Mouse (Mus musculus) heart, adult 2 months (tissue): ENCODE measurements around the gene Nfia.

Source experiments
- CTCF ChIP-seq: fragments of 200-600 bp; IDR thresholded peaks from 2 replicates; pipeline ENCODE4 v1.8.1; 2022; ENCODE audit warnings: antibody characterized with exemption, mild to moderate bottlenecking, moderate library complexity
- EP300 ChIP-seq: fragments of 200-500 bp; IDR thresholded peaks from 2 replicates; pipeline ENCODE4 v1.6.1; 2011; ENCODE audit warnings: low read depth, low read length, control low read depth; ENCODE audit not compliant: insufficient read depth

GRCm38 (mm10) chr4:97772084-97772484 is 450 bp upstream of the Nfia start:
- 0 out of 2 replicates have a peak, but pooled peaks have one; percentile 3 for TF ChIP-seq CTCF
- peak; percentile 73; the same call in 1 of the 2 replicates for TF ChIP-seq EP300
